Mouse (Mus musculus) left cerebral cortex, postnatal 14 days (tissue): ENCODE results near the gene Eif1ad. TPM values are rescaled to one million over a fixed set of nuclear protein-coding genes. Genes with fewer than 3 reads are reported as not detected.
"Not testable (repeated sequence)": the region's sequence is repeated elsewhere in the genome, so short reads cannot be mapped to it uniquely, and the experiment has no call there.

Experiments used
- DNase-seq, 2 experiments: peaks; one replicate each; pipeline ENCODE4 v3.0.0; 2021 to 2022; ENCODE audit warnings: low spot score in 2 of 2, mixed read lengths in 1 of 2
- intact Hi-C: fragments of 180-260 bp; cut with DNase I; formaldehyde crosslinking; loops from one replicate; pipeline ENCODE4 v1.15.1; 2025
- long read RNA-seq, 2 experiments: library from polyadenylated mRNA; stranded (forward); transcript quantifications; one replicate each; pipeline ENCODE4 v2.0.0; 2021
- total RNA-seq, 2 experiments: library from RNA; stranded (reverse); gene quantifications; 2 replicates each; pipeline ENCODE4 v1.2.3; 2021

The Eif1ad gene
- total RNA-seq = 10 to 100 TPM; 24.3 to 24.5 TPM
- long read RNA-seq, experiment 1, transcript Eif1ad-201 (6 exons, 2,556 nt) = major isoform, 41 of 52 reads
- long read RNA-seq, experiment 1, partial matches to known transcripts = 6 of 52 reads
- long read RNA-seq, experiment 1, other reads (novel, unspliced or antisense) = 5 of 52 reads
- long read RNA-seq, experiment 2, transcript Eif1ad-201 (6 exons, 2,556 nt) = major isoform, 22 of 33 reads
- long read RNA-seq, experiment 2, partial matches to known transcripts = 2 of 33 reads
- long read RNA-seq, experiment 2, other reads (novel, unspliced or antisense) = 9 of 33 reads

GRCm38 (mm10) chr19:5366175-5367052, at the start of gene Eif1ad:
TSS of gene Eif1ad (plus strand) at chr19:5366741.
- intact Hi-C loops = loop anchor here (1.0 kb wide), 1 partner anchor 22 kb away; the partner anchor contains the start of gene Sart1
- DNase-seq = peak; percentile 95 to 96

- intact Hi-C loops = no loop called here
Measured at GRCm38 (mm10) chr19:5323801-5324200, 42.7 kb upstream of the Eif1ad start.

GRCm38 (mm10) chr19:5327970-5328369, 38.6 kb upstream of the Eif1ad start:
- intact Hi-C loops = no loop called here
- DNase-seq = no peak

More at GRCm38 (mm10) chr19:5323801-5324200, 42.7 kb upstream of the Eif1ad start:
- no peak for DNase-seq

GRCm38 (mm10) chr19:5334741-5335140, 31.8 kb upstream of the Eif1ad start:
- intact Hi-C loops = no loop called here
- DNase-seq = peak in 1 of 2 experiments; percentile 13

GRCm38 (mm10) chr19:5335441-5335840, 31.1 kb upstream of the Eif1ad start, which contains the start of gene Catsper1:
TSS of gene Catsper1 (plus strand) at chr19:5335741.
- intact Hi-C loops = no loop called here
- DNase-seq = no peak

GRCm38 (mm10) chr19:5337975-5338374, 28.6 kb upstream of the Eif1ad start:
- intact Hi-C loops = no loop called here
- DNase-seq = peak; percentile 79 to 83

- DNase-seq = no peak
- intact Hi-C loops = no loop called here
Measured at GRCm38 (mm10) chr19:5341360-5341759, 25.2 kb upstream of the Eif1ad start.

- intact Hi-C loops = loop anchor here (5.0 kb wide), 1 partner anchor 38 kb away; no protein-coding TSS in a partner anchor
- DNase-seq = no peak
Measured at GRCm38 (mm10) chr19:5345297-5346131, 21.0 kb upstream of the Eif1ad start.

- DNase-seq = no peak
- intact Hi-C loops = loop anchor here (5.0 kb wide), 1 partner anchor 41 kb away; no protein-coding TSS in a partner anchor
Measured at GRCm38 (mm10) chr19:5348064-5348463, 18.5 kb upstream of the Eif1ad start.

GRCm38 (mm10) chr19:5348526-5349501, 17.7 kb upstream of the Eif1ad start:
- DNase-seq = peak; percentile 11 to 18
- intact Hi-C loops = loop anchor here (5.0 kb wide), 1 partner anchor 42 kb away; no protein-coding TSS in a partner anchor

GRCm38 (mm10) chr19:5349502-5349873, 17.1 kb upstream of the Eif1ad start, which contains the start of gene Cst6:
TSS of gene Cst6 (minus strand) at chr19:5349574.
- intact Hi-C loops = loop anchor here (5.0 kb wide), 1 partner anchor 42 kb away; no protein-coding TSS in a partner anchor
- not testable (repeated sequence) for DNase-seq

GRCm38 (mm10) chr19:5353609-5354008, 12.9 kb upstream of the Eif1ad start:
- intact Hi-C loops = no loop called here
- DNase-seq = no peak

- intact Hi-C loops = no loop called here
- no peak for DNase-seq
Measured at GRCm38 (mm10) chr19:5356080-5356479, 10.5 kb upstream of the Eif1ad start.

GRCm38 (mm10) chr19:5362186-5362585, 4.4 kb upstream of the Eif1ad start:
- DNase-seq = no peak
- intact Hi-C loops = no loop called here

GRCm38 (mm10) chr19:5364124-5364523, 2.4 kb upstream of the Eif1ad start:
- intact Hi-C loops = no loop called here
- DNase-seq = no peak

- no peak for DNase-seq
- intact Hi-C loops = loop anchor here (1.0 kb wide), 1 partner anchor 23 kb away; the partner anchor contains the start of gene Sart1
Measured at GRCm38 (mm10) chr19:5365751-5366150, 790 bp upstream of the Eif1ad start.

GRCm38 (mm10) chr19:5367053-5367359, 465 bp downstream of the Eif1ad start, which contains the start of gene Banf1:
TSS of gene Banf1 (minus strand) at chr19:5367168.
- intact Hi-C loops = no loop called here
- no peak for DNase-seq

GRCm38 (mm10) chr19:5367455-5367854, 914 bp downstream of the Eif1ad start:
- intact Hi-C loops = no loop called here
- DNase-seq = no peak
